Mouse (Mus musculus): Measurements from ENCODE around the gene B4galt3.
"Not testable (repeated sequence)": the region's sequence is repeated elsewhere in the genome, so short reads cannot be mapped to it uniquely, and the experiment has no call there.

Gene B4galt3

GRCm38 (mm10) chr1:171240911-171241310 is 29.2 kb upstream of the B4galt3 start:
- DNase-seq, result no peak

- DNase-seq, result not testable (repeated sequence)
Observed at GRCm38 (mm10) chr1:171241952-171242351, 28.2 kb upstream of the B4galt3 start.

DNA sequence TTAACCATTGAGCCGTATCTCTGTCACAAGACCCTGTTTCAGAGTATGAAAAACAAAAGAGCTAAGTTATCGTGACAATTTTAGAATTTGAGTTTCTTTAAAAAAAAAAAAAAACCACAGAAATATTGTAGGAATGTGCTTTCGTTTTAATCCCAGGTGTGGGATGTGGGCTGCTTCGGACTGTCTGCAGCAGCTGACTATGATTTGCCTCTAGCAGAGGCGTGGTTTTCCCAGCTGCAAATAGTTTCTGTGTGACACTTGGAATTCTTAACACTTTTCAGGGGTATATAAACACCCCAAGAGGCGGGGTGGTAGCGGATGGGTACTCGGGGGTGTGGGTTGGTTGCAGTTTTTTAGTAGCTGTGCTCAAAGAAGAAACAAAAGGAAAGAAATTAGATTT is 24.8 kb upstream of the B4galt3 start:
- no peak for DNase-seq

DNA sequence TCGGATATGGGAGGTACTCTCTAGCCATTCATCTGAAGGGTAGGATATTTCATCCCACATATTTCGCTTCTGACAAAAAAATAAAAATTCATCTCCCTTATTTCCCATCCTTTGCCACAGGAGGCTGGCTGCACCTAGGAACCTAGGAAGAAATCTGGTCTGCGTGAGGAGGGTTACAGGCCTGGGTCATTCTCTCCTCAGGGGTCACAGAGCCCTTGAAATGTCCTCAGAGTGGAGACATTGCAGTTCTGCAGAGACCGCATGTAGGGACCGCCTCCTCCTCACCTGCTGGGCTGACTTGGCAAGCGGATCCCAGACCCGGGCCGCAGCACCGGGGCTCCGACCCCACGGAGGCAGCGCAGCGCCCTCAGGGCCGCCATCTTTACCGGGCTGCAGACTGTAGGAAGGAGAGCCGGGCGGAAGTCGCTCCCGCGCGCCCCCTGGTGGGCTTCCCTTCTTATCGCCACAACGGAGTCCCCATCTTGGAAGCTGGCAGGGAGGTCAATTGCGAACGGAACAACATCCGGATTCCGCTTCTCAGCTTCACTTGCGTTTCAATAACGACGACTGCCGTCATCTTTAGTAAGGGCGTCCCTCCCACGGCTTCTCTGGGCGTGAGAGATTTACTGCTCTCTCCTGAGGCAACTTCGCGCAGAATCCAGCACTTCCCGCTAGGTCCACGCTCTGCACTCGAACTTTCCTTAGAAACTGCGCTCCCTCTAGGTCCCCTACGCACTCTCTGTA is 23.2 kb upstream of the B4galt3 start:
- DNase-seq, result peak; percentile 99

GRCm38 (mm10) chr1:171247453-171247841 is 22.7 kb upstream of the B4galt3 start:
- no peak for DNase-seq

DNA sequence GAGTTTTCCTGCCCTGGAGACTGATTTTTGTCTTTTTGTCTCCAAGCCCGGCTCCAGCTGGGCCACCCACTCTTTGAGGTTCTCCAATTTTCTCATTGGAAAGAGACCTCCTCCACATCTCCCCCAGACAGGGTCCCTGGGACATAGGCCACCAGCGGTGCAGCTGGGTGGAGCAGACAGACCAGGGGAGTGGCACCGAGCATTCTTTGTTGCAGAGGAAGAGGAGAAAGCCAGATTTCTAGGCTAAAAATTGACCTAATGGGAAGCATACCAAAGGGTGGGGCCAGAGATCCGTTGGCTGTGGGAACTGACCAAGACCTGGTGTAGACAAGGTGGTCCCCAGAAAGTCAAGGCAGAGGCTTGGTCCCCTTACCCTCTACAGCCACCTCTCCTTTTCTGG is 22.2 kb upstream of the B4galt3 start:
- no peak for DNase-seq

DNA sequence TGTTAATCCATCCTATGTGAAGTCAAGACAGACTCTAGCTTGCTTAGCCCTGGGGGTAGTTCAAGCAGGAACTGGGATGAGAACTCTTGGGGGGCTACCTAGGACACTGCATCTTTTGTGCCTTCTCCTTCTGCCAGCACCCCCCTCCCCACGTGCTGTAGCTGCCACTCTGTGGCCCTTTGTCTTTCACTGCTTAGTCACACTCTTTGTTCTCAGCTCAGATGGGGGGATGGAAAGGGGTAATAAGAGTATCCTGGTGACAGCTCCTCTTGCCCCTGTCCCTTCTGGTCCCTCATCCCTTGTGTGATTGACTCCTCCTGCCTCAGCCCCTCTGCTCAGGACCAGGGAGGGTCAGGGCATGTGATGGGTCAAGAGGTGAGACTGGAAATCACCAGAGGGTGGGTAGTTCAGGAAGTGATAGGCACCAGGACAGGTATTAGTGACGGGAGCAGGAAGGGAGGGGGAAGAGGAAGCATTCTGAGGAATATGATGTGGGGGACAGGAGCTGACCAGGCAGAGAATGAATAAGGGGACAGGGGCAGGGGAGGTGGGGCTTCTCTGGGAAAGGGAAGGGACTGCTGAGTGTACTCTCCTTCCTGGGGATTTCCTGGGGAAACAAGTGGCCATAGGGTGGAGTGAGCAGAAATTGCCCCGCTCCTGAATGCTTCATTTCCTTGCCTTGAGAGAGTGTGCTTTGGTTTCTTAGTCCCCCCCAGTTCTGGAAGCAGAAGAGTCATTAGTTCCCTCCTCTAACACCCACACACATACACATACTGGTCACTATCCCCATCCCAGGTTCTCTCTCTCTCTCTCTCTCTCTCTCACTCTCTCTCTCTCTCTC is 21.5 kb upstream of the B4galt3 start:
- no peak for DNase-seq

GRCm38 (mm10) chr1:171249913-171250600 is 20.1 kb upstream of the B4galt3 start, which contains the start of gene Adamts4:
TSS of gene Adamts4 (plus strand) at chr1:171250421.
- DNase-seq, result peak; percentile 55 to 65

DNA sequence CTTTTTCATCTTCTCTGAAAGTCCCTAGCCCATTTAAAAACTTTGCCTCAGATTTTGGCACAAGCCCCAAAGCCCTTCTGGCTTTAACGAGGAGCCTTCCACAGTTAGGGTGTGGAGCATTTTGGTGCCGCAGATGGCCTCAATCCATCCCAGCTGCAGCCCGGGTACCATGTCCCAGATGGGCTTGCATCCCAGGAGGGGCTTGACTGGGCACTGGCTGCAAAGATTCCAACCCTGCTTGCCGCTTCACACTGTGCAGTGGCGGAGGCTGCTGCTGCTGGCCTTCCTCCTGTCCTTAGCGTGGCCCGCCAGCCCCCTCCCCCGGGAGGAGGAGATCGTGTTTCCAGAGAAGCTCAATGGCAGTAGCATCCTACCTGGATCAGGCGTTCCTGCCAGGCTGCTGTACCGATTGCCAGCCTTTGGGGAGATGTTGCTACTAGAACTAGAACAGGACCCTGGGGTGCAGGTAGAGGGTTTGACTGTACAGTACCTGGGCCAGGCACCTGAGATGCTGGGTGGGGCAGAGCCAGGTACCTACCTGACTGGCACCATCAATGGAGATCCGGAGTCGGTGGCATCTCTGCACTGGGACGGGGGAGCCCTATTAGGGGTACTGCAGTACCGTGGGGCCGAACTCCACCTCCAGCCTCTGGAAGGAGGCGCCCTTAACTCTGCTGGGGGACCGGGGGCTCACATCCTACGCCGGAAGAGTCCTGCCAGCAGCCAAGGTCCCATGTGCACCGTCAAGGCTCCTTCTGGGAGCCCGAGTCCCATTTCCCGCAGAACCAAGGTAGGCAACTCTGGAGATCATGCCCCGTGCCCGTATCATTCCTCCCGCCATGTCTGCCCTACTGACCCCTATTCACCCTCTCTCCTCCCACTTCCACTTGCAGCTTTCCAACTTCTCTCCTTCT is 19.2 kb upstream of the B4galt3 start, which contains the start of gene Ndufs2:
Gene Ndufs2 (minus strand): TSS at position 709 of the 914 bp plus-strand sequence.
- DNase-seq, result peak; percentile 47 to 50

GRCm38 (mm10) chr1:171251594-171252324 is 18.4 kb upstream of the B4galt3 start:
- DNase-seq, result peak; percentile 43 to 54

GRCm38 (mm10) chr1:171252415-171252814 is 17.7 kb upstream of the B4galt3 start:
- peak; percentile 50 to 54 for DNase-seq

- no peak for DNase-seq
Observed at GRCm38 (mm10) chr1:171256095-171256818, 13.9 kb upstream of the B4galt3 start.

GRCm38 (mm10) chr1:171256937-171257548 is 13.1 kb upstream of the B4galt3 start:
- peak; percentile 76 to 81 for DNase-seq

- no peak for DNase-seq
Observed at GRCm38 (mm10) chr1:171257781-171258180, 12.3 kb upstream of the B4galt3 start.

DNA sequence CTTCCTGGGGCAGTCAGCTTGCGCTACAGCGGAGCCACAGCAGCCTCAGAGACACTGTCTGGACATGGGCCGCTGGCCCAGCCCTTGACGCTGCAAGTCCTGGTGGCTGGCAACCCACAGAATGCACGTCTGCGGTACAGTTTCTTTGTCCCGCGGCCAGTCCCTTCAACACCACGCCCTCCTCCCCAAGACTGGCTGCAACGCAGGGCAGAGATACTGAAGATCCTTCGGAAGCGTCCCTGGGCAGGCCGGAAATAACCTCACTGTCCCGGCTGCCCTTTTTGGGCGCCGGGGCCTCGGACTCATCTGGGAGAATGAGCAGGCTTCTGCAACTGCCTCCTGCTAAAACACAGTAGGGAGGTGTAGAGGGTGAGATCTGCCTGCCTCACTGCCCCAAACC is 11.2 kb upstream of the B4galt3 start:
- DNase-seq, result no peak

GRCm38 (mm10) chr1:171260316-171260715 is 9.8 kb upstream of the B4galt3 start:
- no peak for DNase-seq

DNA sequence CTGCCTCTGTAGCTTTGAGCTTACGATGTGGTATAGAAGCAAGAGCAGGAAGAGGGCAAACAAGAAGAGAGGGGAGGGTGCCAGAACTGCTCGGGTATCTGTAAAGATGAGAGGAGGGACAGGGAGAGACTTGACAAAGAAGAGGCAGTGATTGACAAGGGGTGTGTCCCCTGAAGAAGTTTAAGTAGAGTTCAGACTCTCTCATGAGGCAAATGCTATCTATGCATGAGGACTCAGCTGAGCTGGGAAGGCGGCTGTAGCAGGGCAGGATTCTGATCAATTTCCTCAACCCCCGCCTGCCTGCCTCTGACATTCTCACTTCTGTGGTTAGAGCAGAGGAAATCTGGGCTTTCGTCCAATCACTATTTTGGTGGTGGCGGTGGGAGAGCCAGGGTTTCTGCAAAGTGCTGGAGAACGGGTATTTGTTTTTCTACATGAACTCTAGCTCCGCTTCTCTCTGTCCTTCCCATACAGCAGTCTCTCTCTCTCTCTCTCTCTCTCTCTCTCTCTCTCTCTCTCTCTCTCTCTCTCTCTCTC is 7.5 kb upstream of the B4galt3 start:
- peak; percentile 80 to 83 for DNase-seq

GRCm38 (mm10) chr1:171263185-171263611 is 6.9 kb upstream of the B4galt3 start:
- DNase-seq, result peak; percentile 72 to 75

GRCm38 (mm10) chr1:171263666-171264461 is 6.3 kb upstream of the B4galt3 start:
- DNase-seq, result no peak
